In genomic region chr2:103547132-103547531, GRCm38 (mm10) we compare ENCODE assay signal across 8 mouse cellular contexts. TPM values are rescaled to one million over a fixed set of nuclear protein-coding genes. Genes with fewer than 3 reads are reported as not detected.
A peak's percentile ranks its signal among the peaks of the same experiment; 100 is the strongest.
DNase-seq lines count a peak whose midpoint lies in the region; ATAC-seq and TF ChIP-seq lines count a peak whose summit lies in the region.

No protein-coding gene starts in this region.

- peak; percentile 71 for DNase-seq in layer of hippocampus, adult 11-12 months (ENCODE audit: low spot score)
- DNase-seq in layer of hippocampus, adult 9-10 months (ENCODE audit: low spot score): no peak
- DNase-seq in cerebellum, postnatal 36 days: peak; percentile 71 to 72
- DNase-seq in heart, embryonic 10.5 days (ENCODE audit: low spot score): peak; percentile 77
- DNase-seq in left cerebral cortex, postnatal 25 days (ENCODE audit: low spot score in 2 of 2): peak; percentile 62 to 71
- peak; percentile 84 for DNase-seq in thymus, postnatal 0 days (ENCODE audit: low spot score)

- no peaks in the 10 kb centered on the region for H3K27me3 ChIP-seq in heart, embryonic 10.5 days (ENCODE audit: insufficient read depth, poor library complexity, severe bottlenecking)

- H3K4me3 ChIP-seq in heart, embryonic 10.5 days: no peak overlapping the region
- no peak overlapping the region for H3K4me3 ChIP-seq in olfactory bulb, adult 2 months (ENCODE audit: insufficient read depth, low read depth, low read length)

- WGBS in heart, embryonic 10.5 days: 11% methylated on average over 2 of the region's 2 CpGs
- 17% methylated on average over 2 of the region's 2 CpGs for WGBS in olfactory bulb, adult 2 months

- no peaks in the 10 kb centered on the region for H3K36me3 ChIP-seq in heart, embryonic 10.5 days

- H3K4me1 ChIP-seq in heart, embryonic 10.5 days: 0 out of 2 replicates have a peak, but pooled peaks cover 3% of the 10 kb centered on the region
- H3K4me1 ChIP-seq in olfactory bulb, adult 2 months (ENCODE audit: control insufficient read depth, insufficient read depth, low read length): no peaks in the 10 kb centered on the region

- no peak overlapping the region for H3K27ac ChIP-seq in heart, embryonic 10.5 days
- H3K27ac ChIP-seq in olfactory bulb, adult 2 months (ENCODE audit: insufficient read depth, low read depth, low read length): no peak overlapping the region

- peak; percentile 84 for ATAC-seq in activated CD4-positive, CD25-positive, alpha-beta regulatory T cell, adult 4 months

- TF ChIP-seq CTCF in olfactory bulb, adult 2 months (IDR thresholded peaks at IDR 0.05; ENCODE audit: insufficient read depth, low read depth, low read length): 0 out of 2 replicates have a peak, but pooled peaks have one; percentile 36

- TF ChIP-seq POLR2A in olfactory bulb, adult 2 months (IDR thresholded peaks at IDR 0.05; ENCODE audit: insufficient read depth, low read depth, low read length): no peak

- H3K9me3 ChIP-seq in heart, embryonic 10.5 days: no peaks in the 10 kb centered on the region

- intact Hi-C loops in left cerebral cortex, postnatal 25 days (cut with DNase I): loop anchor here (1.0 to 10.0 kb wide), 2 partner anchors 52 to 91 kb away; no protein-coding TSS in a partner anchor

RNA-seq across cellular contexts. Expression of gene Abtb2, which starts 19.0 kb away (rescaled TPM):
- 10 to 100 TPM in 1 of 2 experiments, 1 to 10 TPM in 1; 9.0 to 10.9 TPM for polyA plus RNA-seq in activated CD4-positive, CD25-positive, alpha-beta regulatory T cell, adult 4 months (2017; shearing (Covaris generic))
- polyA plus RNA-seq in heart, embryonic 10.5 days (2016; fragmentation: Nextera tagmentation; extraction: Ambion mirVana): 19.0 and 33.2 TPM in 2 replicates
- 10 to 100 TPM in 1 of 2 experiments, 1 to 10 TPM in 1; 9.8 to 11.4 TPM for total RNA-seq in left cerebral cortex, postnatal 25 days (2021)
- polyA plus RNA-seq in olfactory bulb, adult 2 months (2012; ENCODE audit: insufficient read depth, insufficient read length, low replicate concordance, missing spikeins): not detected in 2 replicates
- 37.2 and 37.4 TPM in 2 replicates for polyA plus RNA-seq in thymus, postnatal 0 days (2015; fragmentation: Nextera tagmentation; extraction: Ambion mirVana)
